Mouse (Mus musculus) G1E (cell line): ENCODE data around the gene Rtn4rl2.

Experiments used
- CTCF ChIP-seq: IDR thresholded peaks from 2 replicates; pipeline ENCODE4 v1.5.1; 2012; ENCODE audit warnings: low read depth, low read length, inconsistent platforms, mixed read lengths
- GATA1 ChIP-seq: IDR thresholded peaks from 2 replicates; pipeline ENCODE4 v1.6.1; 2012; ENCODE audit warnings: borderline replicate concordance, low read length, inconsistent platforms, mixed read lengths
- GATA2 ChIP-seq: IDR thresholded peaks from 2 replicates; pipeline ENCODE4 v1.6.1; 2012; ENCODE audit warnings: low read depth, low read length, inconsistent platforms, borderline replicate concordance

DNA sequence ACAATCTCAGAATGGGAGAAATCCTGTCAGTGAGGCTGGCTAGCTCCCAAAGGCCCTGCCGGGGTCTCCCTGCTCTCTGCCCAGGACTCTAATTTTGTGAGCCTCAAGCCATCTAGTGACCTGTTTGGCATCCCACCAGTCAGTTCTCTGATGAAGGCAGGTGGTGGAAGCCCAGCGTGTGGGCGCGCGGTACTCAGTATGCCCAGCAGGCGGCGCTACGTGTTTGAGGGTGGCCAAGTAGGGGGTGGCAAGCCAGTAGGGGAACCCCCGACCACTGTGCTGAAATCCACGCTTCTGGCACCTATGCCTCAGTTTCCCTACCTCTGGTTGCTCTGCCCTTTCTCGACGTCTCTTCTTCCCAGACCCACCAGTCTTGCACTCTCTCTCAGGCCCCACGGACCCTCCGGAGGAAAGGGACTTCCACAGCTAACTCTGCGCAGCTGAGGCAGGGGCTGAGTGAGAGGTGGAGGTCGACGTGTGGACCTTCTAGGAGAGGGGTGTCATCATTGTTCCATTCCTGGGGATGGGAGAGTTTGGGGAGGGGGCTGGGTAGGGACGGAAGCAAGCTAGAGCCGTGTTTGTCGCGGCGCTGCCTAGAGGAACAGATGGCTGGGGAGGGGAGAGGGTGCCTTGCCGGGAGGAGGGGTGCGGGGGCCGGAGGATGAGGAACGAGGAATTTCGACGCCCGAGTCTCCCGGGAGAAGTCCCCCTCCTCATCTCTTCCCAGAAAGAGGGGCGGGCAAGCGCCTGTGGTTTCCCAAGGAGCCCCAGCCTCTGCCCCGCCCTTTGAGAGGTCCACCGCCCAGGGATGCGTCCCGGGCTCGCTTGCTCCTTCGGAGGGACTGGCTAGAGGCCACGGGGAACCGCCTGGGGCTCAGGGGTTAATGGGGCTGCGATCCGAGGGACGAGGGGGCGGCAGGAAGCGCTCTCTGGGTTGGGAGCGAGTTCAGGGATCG is 20.6 kb downstream of the Rtn4rl2 start:
- TF ChIP-seq CTCF (peak; percentile 47), GATA1 (no peak), GATA2 (no peak)
